Mouse (Mus musculus): ENCODE results near the gene Tfr2. TPM values are rescaled to one million over a fixed set of nuclear protein-coding genes. Genes with fewer than 3 reads are reported as not detected.

Tfr2 gene
- polyA plus RNA-seq, 1 experiment from 2014 or later, result 0.99 TPM

DNA sequence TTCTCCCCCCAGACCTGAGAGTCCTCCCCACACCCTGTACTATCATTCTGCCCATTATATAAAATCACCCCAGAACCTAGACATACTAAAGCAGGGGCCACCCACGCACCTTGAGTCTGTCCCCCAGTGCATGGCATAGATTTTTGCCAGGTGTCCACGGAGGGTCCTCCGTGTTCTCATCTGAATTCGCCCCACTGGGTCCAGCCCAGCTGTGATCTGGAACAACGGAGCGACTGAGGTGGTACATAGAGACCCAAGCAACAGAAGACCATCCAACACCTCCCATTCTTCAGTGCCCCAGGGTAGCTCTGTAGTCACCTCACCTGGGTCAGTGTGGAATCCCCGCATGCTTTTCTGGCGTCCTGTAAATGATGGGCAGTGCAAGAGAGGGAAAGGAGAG lies 39.6 kb upstream of the Tfr2 start:
- H3K27ac ChIP-seq, result peak overlapping the region; percentile 96
- no peaks in the 10 kb centered on the region for H3K27me3 ChIP-seq
- H3K9me3 ChIP-seq (replicated peaks), result no peaks in the 10 kb centered on the region
- H3K4me2 ChIP-seq, result peak overlapping the region; percentile 94
- peaks cover 52% of the 10 kb centered on the region for H3K36me3 ChIP-seq
- WGBS, result 68% methylated on average over 8 of the region's 8 CpGs
- peak overlapping the region; percentile 87 for H3K4me3 ChIP-seq (replicated peaks)
- H3K9ac ChIP-seq, result peak overlapping the region; percentile 87
- H3K4me1 ChIP-seq, result peaks cover 39% of the 10 kb centered on the region
- ATAC-seq (replicated peaks; ENCODE audit: low FRiP score), result no peak

DNA sequence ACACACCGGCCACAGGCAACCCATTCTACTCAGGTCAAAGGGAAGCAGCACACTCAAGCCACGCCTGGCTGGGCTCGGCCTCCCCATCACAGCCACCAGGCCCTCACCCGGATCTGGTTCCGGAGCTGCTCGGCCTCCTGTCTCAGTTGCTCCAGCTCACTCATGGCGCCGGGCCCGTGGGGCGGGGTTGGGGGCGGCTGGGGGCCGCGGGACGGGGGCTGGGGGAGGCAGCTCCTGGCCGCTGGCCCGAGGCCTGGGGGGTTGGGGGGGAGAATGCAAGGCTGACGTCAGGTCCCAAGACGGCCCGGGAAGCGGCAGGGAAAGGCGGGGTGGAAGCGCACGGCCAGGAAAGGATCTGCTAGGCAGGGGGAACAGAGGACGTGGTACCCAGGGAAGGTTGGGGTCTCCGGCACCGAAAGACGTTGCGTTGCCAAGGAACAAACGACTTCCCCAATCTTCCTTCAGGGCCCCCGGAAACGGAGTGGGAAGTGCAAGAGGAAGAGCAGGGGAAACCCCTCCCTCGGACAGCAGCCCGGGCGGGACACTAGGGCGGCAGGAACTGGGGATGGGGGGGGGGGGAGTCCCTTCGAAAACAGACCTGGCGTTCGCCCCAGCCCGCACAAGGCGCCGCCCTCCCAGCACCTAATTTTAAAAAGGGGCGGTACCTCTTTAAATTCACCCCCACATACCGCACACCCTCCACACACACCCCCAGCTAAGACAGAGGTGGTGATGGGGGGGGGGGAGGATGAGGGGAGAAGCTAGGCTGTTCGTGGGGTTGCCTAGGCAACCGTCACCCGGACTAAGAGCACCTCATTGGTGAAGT lies 38.8 kb upstream of the Tfr2 start:
- Histone ChIP-seq H3K4me2 (peak overlapping the region; percentile 94), H3K4me1 (peaks cover 39% of the 10 kb centered on the region), H3K36me3 (peaks cover 45% of the 10 kb centered on the region), H3K9ac (peak overlapping the region; percentile 87), H3K27ac (peak overlapping the region; percentile 96), H3K4me3 (replicated peaks) (peak overlapping the region; percentile 87), H3K9me3 (replicated peaks) (no peaks in the 10 kb centered on the region), H3K27me3 (no peaks in the 10 kb centered on the region)
- under 1% methylated on average over 43 of the region's 46 CpGs for WGBS
- peak; percentile 23 for ATAC-seq (replicated peaks; ENCODE audit: low FRiP score)

DNA sequence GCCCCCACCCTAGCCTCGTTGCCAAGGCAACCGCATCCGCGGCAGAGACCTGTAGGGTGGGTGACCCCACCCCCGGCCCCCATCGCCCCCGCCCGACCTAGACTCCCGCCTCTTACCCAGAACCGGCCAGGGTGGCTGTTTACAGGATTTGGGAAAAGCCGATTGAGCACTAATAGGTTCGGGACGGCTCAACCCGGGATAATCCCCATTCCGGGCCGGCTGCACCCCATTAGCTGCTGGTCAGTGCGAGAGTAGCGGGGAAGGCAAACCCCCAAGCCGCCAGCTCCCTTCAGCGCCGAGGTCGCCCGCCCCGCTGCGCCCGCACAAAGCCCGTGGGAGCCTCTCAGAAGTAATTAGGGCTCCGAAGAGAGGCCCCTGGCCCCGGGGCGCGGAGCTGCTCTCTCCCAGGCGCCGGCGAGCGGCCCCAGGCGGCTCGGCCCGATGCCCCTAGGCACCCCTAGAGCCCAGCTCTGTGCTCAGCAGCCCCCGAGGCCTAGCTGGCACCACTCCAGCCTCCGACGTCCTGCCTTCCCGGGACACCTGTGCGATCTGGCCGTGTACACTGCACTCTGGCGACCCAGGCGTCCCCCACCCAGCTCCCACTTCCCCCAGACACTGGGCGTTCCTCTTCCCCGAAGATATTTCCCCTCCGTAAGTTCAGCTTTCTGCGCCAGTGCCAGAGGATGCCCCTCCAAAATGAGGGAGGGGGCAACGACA lies 38.1 kb upstream of the Tfr2 start:
- Histone ChIP-seq H3K4me1 (peaks cover 33% of the 10 kb centered on the region), H3K27ac (peak overlapping the region; percentile 96), H3K27me3 (no peaks in the 10 kb centered on the region), H3K36me3 (peaks cover 38% of the 10 kb centered on the region), H3K9me3 (replicated peaks) (no peaks in the 10 kb centered on the region), H3K9ac (peak overlapping the region; percentile 87), H3K4me2 (peak overlapping the region; percentile 94), H3K4me3 (replicated peaks) (peak overlapping the region; percentile 87)
- peak; percentile 11 for ATAC-seq (replicated peaks; ENCODE audit: low FRiP score)
- WGBS, result under 1% methylated on average over 48 of the region's 51 CpGs

DNA sequence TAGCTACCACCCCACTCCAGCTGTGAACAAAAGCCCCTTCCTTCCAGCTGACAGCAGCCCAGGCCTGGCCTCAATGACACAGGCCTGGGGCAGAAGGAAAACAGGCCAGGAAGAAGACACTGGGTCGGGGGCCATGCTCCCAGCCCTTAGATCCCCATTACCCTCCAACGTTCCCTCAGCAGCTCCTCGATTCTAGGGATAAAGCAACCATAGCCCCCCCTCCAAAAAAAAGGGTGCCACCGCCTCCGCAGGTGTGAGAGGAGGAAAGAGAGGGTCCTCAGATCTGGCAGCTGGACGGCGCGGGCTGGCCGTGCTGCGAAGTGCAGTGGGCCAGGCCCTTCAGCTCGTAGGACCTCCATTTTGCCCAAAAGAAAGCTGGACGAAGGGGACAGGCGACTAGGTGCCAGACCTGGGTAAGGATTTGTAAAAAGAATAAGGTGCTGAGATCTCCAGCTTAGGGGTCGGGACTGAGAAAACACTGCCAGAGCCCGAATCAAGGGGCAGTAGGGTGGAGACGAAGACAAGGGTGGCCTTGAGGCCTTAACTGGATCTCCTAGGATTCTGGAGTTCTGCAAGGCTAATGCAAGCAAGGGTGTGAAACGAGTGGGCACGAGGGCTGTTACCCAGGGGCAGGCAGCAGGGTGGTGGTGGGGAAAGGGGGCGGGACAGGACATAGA lies 37.4 kb upstream of the Tfr2 start:
- Histone ChIP-seq H3K27ac (peak overlapping the region; percentile 96), H3K4me2 (peak overlapping the region; percentile 94), H3K9ac (peak overlapping the region; percentile 87), H3K27me3 (no peaks in the 10 kb centered on the region), H3K4me3 (replicated peaks) (peak overlapping the region; percentile 87), H3K4me1 (peaks cover 32% of the 10 kb centered on the region), H3K9me3 (replicated peaks) (no peaks in the 10 kb centered on the region), H3K36me3 (peaks cover 32% of the 10 kb centered on the region)
- 0 out of 2 replicates have a peak, but pooled peaks have one; percentile 0 for ATAC-seq (replicated peaks; ENCODE audit: low FRiP score)
- 0% methylated on average over 19 of the region's 19 CpGs for WGBS

DNA sequence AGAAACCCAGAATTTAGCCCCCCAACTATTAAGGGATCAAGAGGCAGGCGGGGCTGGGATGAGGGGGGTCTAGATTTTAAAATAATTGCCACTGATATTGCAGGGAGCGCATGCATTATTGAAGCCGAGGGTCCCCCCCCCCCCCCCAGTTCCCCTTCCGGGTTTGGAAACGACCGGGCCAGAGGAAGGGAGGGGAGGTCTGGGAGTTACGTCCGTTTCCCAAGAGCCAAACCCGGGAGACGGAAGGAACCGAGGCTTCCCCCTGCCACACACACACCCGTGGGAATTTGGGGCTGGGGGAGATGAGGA lies 36.9 kb upstream of the Tfr2 start:
- Histone ChIP-seq H3K27ac (peak overlapping the region; percentile 96), H3K27me3 (no peaks in the 10 kb centered on the region), H3K4me3 (replicated peaks) (peak overlapping the region; percentile 87), H3K4me1 (peaks cover 29% of the 10 kb centered on the region), H3K9ac (peak overlapping the region; percentile 87), H3K4me2 (peak overlapping the region; percentile 94), H3K36me3 (peaks cover 27% of the 10 kb centered on the region), H3K9me3 (replicated peaks) (no peaks in the 10 kb centered on the region)
- WGBS, result 1% methylated on average over 10 of the region's 12 CpGs
- ATAC-seq (replicated peaks; ENCODE audit: low FRiP score), result peak; percentile 14; the same call in 1 of the 2 replicates

DNA sequence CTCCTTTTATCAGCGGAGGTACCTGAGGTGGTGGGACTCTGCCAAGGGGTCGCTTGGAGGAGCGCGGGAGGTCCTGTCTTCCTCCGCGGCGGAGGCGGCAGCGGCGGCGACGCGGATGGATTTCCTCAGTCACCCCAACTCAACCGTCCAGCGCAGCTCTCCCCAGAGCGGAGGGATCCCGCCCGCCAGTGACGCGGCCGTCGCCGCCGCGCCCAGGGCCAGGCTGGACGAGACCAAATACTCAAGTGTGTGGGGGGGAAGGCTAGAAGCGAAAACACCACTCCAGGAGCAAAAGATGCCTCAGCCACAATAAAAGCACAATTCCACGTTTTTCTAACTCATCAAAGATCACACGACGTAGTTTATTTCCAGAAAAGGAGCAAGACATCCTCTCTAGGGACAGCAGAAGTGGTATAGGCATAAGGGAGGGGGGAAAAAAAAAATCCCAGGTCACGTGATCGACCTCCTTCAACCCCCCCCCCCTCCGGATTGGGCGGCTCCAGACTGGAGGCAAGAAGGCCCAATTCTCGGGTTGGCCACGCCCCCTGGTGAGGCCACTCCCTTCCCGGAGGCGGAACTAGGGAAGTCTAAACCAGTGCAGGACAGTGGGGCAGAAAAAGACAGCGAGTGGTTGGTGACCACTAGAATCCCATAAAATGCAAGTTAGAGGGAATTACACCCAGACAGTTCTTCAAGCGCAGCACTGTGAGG lies 36.4 kb upstream of the Tfr2 start, which contains the start of the genes Epo and Gnb2:
Epo (minus strand) TSS at position 126 of the 711 bp plus-strand sequence.
Gnb2 (minus strand) TSS at position 394 of the 711 bp plus-strand sequence.
- 0% methylated on average over 40 of the region's 40 CpGs for WGBS
- Histone ChIP-seq H3K9me3 (replicated peaks) (no peaks in the 10 kb centered on the region), H3K36me3 (peaks cover 22% of the 10 kb centered on the region), H3K9ac (peak within 1 kb of the TSS; percentile 87), H3K4me2 (peak within 1 kb of the TSS; percentile 94), H3K4me1 (peaks cover 29% of the 10 kb centered on the region), H3K27ac (peak within 1 kb of the TSS; percentile 96), H3K27me3 (no peaks in the 10 kb centered on the region), H3K4me3 (replicated peaks) (peak within 1 kb of the TSS; percentile 87)
- peak; percentile 74 for ATAC-seq (replicated peaks; ENCODE audit: low FRiP score)

DNA sequence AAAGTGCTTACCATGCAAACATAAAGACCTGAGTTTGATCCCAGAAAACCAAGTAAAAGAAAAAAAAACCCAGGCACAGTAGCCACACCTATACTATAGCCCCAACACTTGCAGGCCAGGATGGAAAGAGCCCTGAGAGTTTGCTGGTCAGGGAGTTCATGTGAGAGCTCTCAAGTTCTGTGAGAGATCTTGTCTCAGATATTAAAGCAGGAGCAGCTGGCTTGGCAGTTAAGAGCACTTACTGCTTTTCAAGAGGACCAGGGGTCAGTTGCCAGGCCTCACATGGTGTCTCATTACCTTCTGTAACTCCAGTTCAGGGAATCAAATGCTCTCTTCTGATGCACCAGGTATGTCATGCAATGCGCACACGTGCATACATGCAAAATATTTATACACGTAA lies 34.9 kb upstream of the Tfr2 start:
- H3K9me3 ChIP-seq (replicated peaks), result no peaks in the 10 kb centered on the region
- peaks cover 7% of the 10 kb centered on the region for H3K36me3 ChIP-seq
- ATAC-seq (replicated peaks; ENCODE audit: low FRiP score), result no peak
- no peak overlapping the region for H3K4me3 ChIP-seq (replicated peaks)
- peaks cover 20% of the 10 kb centered on the region for H3K4me1 ChIP-seq
- no peak overlapping the region for H3K27ac ChIP-seq
- H3K4me2 ChIP-seq, result no peak overlapping the region
- 90% methylated on average over 3 of the region's 3 CpGs for WGBS
- no peaks in the 10 kb centered on the region for H3K27me3 ChIP-seq
- H3K9ac ChIP-seq, result no peak overlapping the region

DNA sequence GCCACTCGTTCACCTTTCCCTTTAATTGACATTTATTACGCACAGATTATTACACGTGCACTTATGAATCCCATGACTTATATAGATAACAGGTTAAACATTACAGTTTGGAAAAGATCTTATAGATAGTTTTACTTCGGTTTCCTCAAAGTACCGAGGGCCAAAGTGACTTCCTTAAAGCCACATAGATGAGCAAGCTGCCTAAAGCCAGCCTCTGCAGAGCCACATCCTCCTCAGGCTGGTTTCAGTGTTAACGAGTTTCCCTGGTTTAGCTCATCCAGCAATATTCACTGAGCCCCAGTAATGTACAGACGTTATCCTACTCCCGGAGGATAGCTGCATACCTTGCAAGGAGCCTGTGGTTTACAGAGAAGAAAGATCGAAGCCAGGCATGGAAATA lies 34.3 kb upstream of the Tfr2 start:
- Histone ChIP-seq H3K9ac (no peak overlapping the region), H3K36me3 (peaks cover 1% of the 10 kb centered on the region; the same call in 1 of the 2 replicates), H3K4me3 (replicated peaks) (no peak overlapping the region), H3K27me3 (no peaks in the 10 kb centered on the region), H3K9me3 (replicated peaks) (no peaks in the 10 kb centered on the region), H3K4me1 (peaks cover 14% of the 10 kb centered on the region), H3K27ac (no peak overlapping the region), H3K4me2 (no peak overlapping the region)
- no peak for ATAC-seq (replicated peaks; ENCODE audit: low FRiP score)
- 77% methylated on average over 9 of the region's 9 CpGs for WGBS

DNA sequence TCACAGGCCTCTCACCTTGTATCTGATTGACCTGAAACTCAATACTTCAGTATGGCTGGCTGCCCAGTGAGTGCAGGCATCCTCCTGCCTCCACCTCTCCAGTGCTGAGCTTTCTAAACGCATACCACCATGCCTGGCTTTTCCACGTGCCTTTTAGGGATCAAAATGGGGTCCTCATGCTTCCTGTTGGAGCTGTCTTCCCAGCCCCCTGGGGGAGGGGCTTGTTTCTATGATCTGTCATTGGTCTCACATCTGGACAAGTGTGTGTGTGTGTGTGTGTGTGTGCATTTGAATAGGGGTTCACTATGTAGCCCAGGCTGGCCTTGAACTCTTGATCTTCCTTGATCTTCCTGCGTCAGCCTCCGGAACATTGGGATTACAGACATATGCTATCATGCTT lies 32.2 kb upstream of the Tfr2 start:
- Histone ChIP-seq H3K4me3 (replicated peaks) (no peak overlapping the region), H3K9me3 (replicated peaks) (no peaks in the 10 kb centered on the region)

DNA sequence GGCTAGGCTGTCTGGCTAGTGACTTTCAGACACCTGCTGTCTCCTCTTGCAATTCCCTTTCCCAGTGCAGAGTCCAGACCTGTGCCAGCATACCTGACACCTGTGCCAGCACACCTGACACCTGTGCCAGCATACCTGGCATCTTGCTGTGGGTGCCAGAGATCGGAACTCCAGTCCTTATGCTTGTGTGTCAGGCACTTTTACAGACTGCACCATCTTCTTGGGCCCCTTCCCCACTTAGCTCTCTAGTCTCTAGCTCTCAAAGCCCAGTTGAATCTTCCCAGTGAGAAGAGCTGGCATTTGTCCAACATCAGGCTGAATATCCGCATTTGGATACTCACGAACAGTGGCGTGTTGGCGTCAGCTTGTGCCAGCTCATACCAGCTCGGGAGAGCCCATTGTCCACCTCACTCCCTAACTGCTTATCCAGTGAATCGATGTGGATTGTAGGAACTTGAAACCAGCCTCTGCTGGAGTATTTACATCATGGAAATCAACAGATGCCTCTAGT lies 30.3 kb upstream of the Tfr2 start:
- WGBS, result 68% methylated on average over 7 of the region's 7 CpGs
- no peaks in the 10 kb centered on the region for H3K27me3 ChIP-seq
- H3K9ac ChIP-seq, result no peak overlapping the region
- no peak for ATAC-seq (replicated peaks; ENCODE audit: low FRiP score)
- H3K4me2 ChIP-seq, result no peak overlapping the region
- H3K36me3 ChIP-seq, result no peaks in the 10 kb centered on the region
- no peak overlapping the region for H3K27ac ChIP-seq
- H3K4me1 ChIP-seq, result no peaks in the 10 kb centered on the region
- no peaks in the 10 kb centered on the region for H3K9me3 ChIP-seq (replicated peaks)
- no peak overlapping the region for H3K4me3 ChIP-seq (replicated peaks)

More for the DNA sequence above, 32.2 kb upstream of the Tfr2 start:
- Histone ChIP-seq H3K4me2 (no peak overlapping the region), H3K36me3 (no peaks in the 10 kb centered on the region), H3K27ac (no peak overlapping the region), H3K27me3 (no peaks in the 10 kb centered on the region), H3K4me1 (peaks cover 4% of the 10 kb centered on the region), H3K9ac (no peak overlapping the region)
- 64% methylated on average over 4 of the region's 4 CpGs for WGBS
- no peak for ATAC-seq (replicated peaks; ENCODE audit: low FRiP score)

DNA sequence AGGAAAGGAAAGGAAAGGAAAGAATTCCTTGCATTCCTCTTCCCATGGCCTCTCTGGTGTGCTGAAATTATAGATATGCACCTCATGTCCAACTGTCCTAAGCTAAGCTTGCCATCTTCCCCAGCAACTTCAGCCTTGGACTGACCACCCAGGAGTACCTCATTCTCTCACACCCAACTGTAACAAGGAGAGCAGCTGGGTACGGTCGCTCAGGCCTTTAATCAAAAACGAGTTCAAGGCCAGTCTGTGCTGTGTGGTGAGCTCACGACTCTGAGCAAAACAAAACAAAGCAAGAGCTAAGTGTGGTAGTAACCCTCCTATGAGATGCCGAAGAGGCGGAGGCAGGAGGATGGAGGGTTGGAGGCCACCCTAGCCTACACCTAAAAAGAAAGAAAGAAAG lies 28.6 kb upstream of the Tfr2 start:
- Histone ChIP-seq H3K9me3 (replicated peaks) (no peaks in the 10 kb centered on the region), H3K4me2 (no peak overlapping the region), H3K27ac (no peak overlapping the region), H3K9ac (no peak overlapping the region), H3K4me1 (no peaks in the 10 kb centered on the region), H3K36me3 (no peaks in the 10 kb centered on the region), H3K27me3 (no peaks in the 10 kb centered on the region), H3K4me3 (replicated peaks) (no peak overlapping the region)
- WGBS, result 71% methylated on average over 6 of the region's 6 CpGs
- no peak for ATAC-seq (replicated peaks; ENCODE audit: low FRiP score)
